In the genomic region with DNA sequence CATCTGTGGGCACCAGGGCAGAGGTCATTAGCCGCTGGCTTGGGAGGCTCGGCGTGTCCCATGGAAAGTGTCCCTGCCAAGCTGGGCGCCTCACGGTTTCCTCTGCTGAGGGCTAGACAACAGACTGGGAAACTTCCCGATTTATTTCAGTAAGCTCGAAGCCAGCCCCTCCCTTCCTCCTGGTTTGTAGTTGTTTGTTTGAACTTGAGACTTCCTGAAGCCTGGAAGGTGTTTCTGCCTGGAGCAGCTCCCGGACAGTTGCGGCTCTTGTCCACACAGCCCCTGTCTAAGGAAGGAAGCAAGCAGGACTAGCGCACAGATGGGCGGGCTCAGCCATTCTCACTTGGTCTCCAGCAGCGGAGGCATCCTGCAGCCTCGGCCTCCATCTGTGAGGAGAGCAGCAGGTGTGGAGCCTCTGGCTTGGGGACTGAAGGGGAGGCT, we compare ENCODE assay signal across 8 mouse cellular contexts. TPM values are rescaled to one million over a fixed set of nuclear protein-coding genes. Genes with fewer than 3 reads are reported as not detected.
DNase-seq lines count a peak whose midpoint lies in the region; ATAC-seq and TF ChIP-seq lines count a peak whose summit lies in the region.

No protein-coding gene starts in this region.

- DNase-seq in embryo, embryonic 10 days (ENCODE audit: low spot score): peak; percentile 36
- DNase-seq in embryo, embryonic 10.5 days (ENCODE audit: low spot score): no peak
- peak; percentile 54 for DNase-seq in adrenal gland, adult 8-10 months
- peak; percentile 53 to 59 for DNase-seq in heart, postnatal 10 days
- DNase-seq in lung, embryonic 14.5 days: peak; percentile 55
- no peak for DNase-seq in thymus, postnatal 36 days
- no peak for DNase-seq in thymus, postnatal 25 days
- DNase-seq in layer of hippocampus, postnatal 36 days: no peak

- ATAC-seq in lung, embryonic 14.5 days (ENCODE audit: insufficient read depth): peak; percentile 59; the same call in 1 of the 2 replicates

- H3K27ac ChIP-seq in lung, embryonic 14.5 days (ENCODE audit: low read depth): peak overlapping the region; percentile 43; the same call in 1 of the 2 replicates

- no peaks in the 10 kb centered on the region for H3K27me3 ChIP-seq in lung, embryonic 14.5 days (ENCODE audit: insufficient read depth, low read length)

- 0 out of 2 replicates have a peak overlapping the region, but pooled peaks have one; percentile 4 for H3K4me3 ChIP-seq in lung, embryonic 14.5 days (ENCODE audit: low read depth, low read length)

- H3K9ac ChIP-seq in lung, embryonic 14.5 days: no peak overlapping the region

- H3K4me1 ChIP-seq in lung, embryonic 14.5 days (ENCODE audit: insufficient read depth): no peaks in the 10 kb centered on the region

- H3K4me2 ChIP-seq in lung, embryonic 14.5 days: peak overlapping the region; percentile 38; the same call in 1 of the 2 replicates

- WGBS in lung, embryonic 14.5 days: 33% methylated on average over 13 of the region's 13 CpGs

- no peak for TF ChIP-seq CTCF in lung, embryonic 14.5 days (IDR thresholded peaks at IDR 0.05; ENCODE audit: low read depth)

- no peaks in the 10 kb centered on the region for H3K9me3 ChIP-seq in lung, embryonic 14.5 days (ENCODE audit: low read depth, low read length)

- no peaks in the 10 kb centered on the region for H3K36me3 ChIP-seq in lung, embryonic 14.5 days (ENCODE audit: insufficient read depth)

- intact Hi-C loops in heart, postnatal 10 days (cut with DNase I): loop anchor here (1.0 kb wide), 2 partner anchors 19 to 29 kb away; no protein-coding TSS in a partner anchor

RNA-seq across cellular contexts. Expression of a gene that starts 52.4 kb away (rescaled TPM):
- total RNA-seq in adrenal gland, adult 8-10 months (2022): 10 to 100 TPM; 21.8 to 48.2 (median 31.7) TPM
- total RNA-seq in heart, postnatal 10 days (2021): 10 to 100 TPM; 56.4 to 88.8 TPM
- polyA plus RNA-seq in lung, embryonic 14.5 days (2014; fragmentation: Nextera tagmentation; extraction: Ambion mirVana): 11.6 and 13.4 TPM in 2 replicates
- total RNA-seq in layer of hippocampus, postnatal 36 days (2021): 100 to 1,000 TPM; 224 to 268 TPM

Comparison
In these comparisons a context has a peak if more than half of its experiments do, and no peak if none do; other contexts are left out.
1. DNase-seq: peak in embryo, embryonic 10 days (single experiment), adrenal gland, adult 8-10 months (single experiment), heart, postnatal 10 days (2 of 2) and lung, embryonic 14.5 days (single experiment); none in embryo, embryonic 10.5 days (single experiment), thymus, postnatal 36 days (0 of 2), thymus, postnatal 25 days (single experiment) and layer of hippocampus, postnatal 36 days (0 of 2).